Mouse (Mus musculus) liver, embryonic 14.5 days (tissue): ENCODE results near the gene Disp3. TPM values are rescaled to one million over a fixed set of nuclear protein-coding genes. Genes with fewer than 3 reads are reported as not detected.
A peak's percentile ranks its signal among the peaks of the same experiment; 100 is the strongest.

Experiments used
- ATAC-seq: fragments of 200-750 bp; cut with Nextera tagmentation; 2 replicates; pipeline ENCODE4 v1.8.0; 2017; ENCODE audit warnings: moderate number of reproducible peaks, mild to moderate bottlenecking, moderate library complexity; ENCODE audit not compliant: insufficient read depth
- DNase-seq, 3 experiments: peaks; one replicate each; pipeline ENCODE4 v3.0.0-alpha.2; 2012 to 2013; ENCODE audit warnings: low read depth in 3 of 3, low spot score in 3 of 3
- H3K27ac ChIP-seq: fragments of 300-500 bp; sonication (generic); 2 replicates; pipeline ENCODE4 v1.5.1; 2014; ENCODE audit warnings: moderate library complexity, mild to moderate bottlenecking, control low read depth, inconsistent platforms
- H3K27me3 ChIP-seq: fragments of 300-500 bp; sonication (generic); 2 replicates; pipeline ENCODE4 v1.6.1; 2014; ENCODE audit warnings: mild to moderate bottlenecking, low read length, moderate library complexity; ENCODE audit not compliant: control insufficient read depth, insufficient read depth
- H3K36me3 ChIP-seq: fragments of 300-500 bp; sonication (generic); replicated peaks from 2 replicates; pipeline ENCODE4 v1.6.1; 2014; ENCODE audit warnings: low read depth; ENCODE audit not compliant: control insufficient read depth, insufficient read depth
- H3K4me1 ChIP-seq, 2 experiments: fragments of 200-500 bp in 1 of 2; fragments of 300-500 bp in 1 of 2; sonication (generic) in 1 of 2; replicated peaks; 2 replicates each; pipeline ENCODE4 v1.6.1; 2012 to 2014; ENCODE audit warnings: antibody characterized with exemption in 1 of 2, inconsistent platforms in 1 of 2, low read length in 1 of 2; ENCODE audit not compliant: control insufficient read depth in 2 of 2, insufficient read depth in 2 of 2
- H3K4me2 ChIP-seq: fragments of 300-500 bp; sonication (generic); 2 replicates; pipeline ENCODE4 v1.6.1; 2014; ENCODE audit warnings: low read depth, mild to moderate bottlenecking, control low read depth, moderate library complexity
- H3K4me3 ChIP-seq, 2 experiments: fragments of 200-500 bp in 1 of 2; fragments of 300-500 bp in 1 of 2; sonication (generic) in 1 of 2; 2 replicates each; pipeline ENCODE4 v1.5.1; 2012 to 2014; ENCODE audit warnings: low read depth in 2 of 2, low read length in 2 of 2, mild to moderate bottlenecking in 2 of 2, control low read depth in 1 of 2, inconsistent platforms in 1 of 2, moderate library complexity in 1 of 2; ENCODE audit not compliant: insufficient read depth in 1 of 2
- H3K9ac ChIP-seq: fragments of 300-500 bp; sonication (generic); replicated peaks from 2 replicates; pipeline ENCODE4 v1.6.1; 2014; ENCODE audit warnings: mild to moderate bottlenecking, control low read depth, moderate library complexity
- H3K9me3 ChIP-seq: fragments of 300-500 bp; sonication (generic); 2 replicates; pipeline ENCODE4 v1.6.1; 2016; ENCODE audit warnings: low read length, mixed read lengths; ENCODE audit not compliant: control insufficient read depth
- CTCF ChIP-seq: IDR thresholded peaks from 2 replicates; pipeline ENCODE4 v1.5.1; 2016; ENCODE audit warnings: antibody characterized with exemption, low read depth, control low read depth
- EP300 ChIP-seq: IDR thresholded peaks from 2 replicates; pipeline ENCODE4 v1.6.1; 2016; ENCODE audit warnings: antibody characterized with exemption, low read depth
- WGBS: fragments of 180-500 bp; shearing (Covaris S2); extraction: QIAGEN DNeasy Blood & Tissue Kit; methylation state at CpG from one replicate; pipeline ENCODE4 v1.1.7; 2014; ENCODE audit not compliant: insufficient replicate concordance; 5-methylcytosine and 5-hydroxymethylcytosine counted together
- polyA plus RNA-seq, 2 experiments: library from polyadenylated mRNA; depleted of rRNA in 1 of 2; stranded (reverse) in 1 of 2; unstranded in 1 of 2; fragments of >200 nt; fragmentation: Nextera tagmentation in 1 of 2; extraction: Ambion mirVana in 1 of 2; gene quantifications; 2 replicates each; pipeline versions ENCODE4 v1.2.1 to v1.2.3; 2012 to 2014

Gene Disp3
- polyA plus RNA-seq, 2 experiments = not detected

DNA sequence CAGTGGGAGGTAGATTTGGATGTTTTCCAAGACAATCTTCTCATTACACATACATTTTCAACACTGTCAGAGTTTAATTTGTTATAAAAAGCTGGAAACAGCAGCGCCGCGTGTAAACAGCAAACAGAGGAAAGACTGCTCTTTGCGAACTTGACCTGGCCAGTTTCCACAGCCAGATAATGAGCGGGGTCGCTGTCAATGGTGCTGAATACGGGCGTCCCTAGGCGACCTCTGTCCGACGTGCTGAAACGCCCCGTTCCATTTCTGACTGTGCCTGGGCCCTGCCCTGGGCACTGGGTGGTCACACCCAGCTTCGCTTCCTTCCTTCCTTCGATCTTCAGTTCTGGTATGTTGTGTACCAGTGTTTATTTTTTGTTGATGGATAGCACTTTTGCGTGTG lies 58.1 kb downstream of the Disp3 start:
- no peaks in the 10 kb centered on the region for H3K36me3 ChIP-seq
- no peaks in the 10 kb centered on the region for H3K4me1 ChIP-seq
- TF ChIP-seq EP300 (no peak), CTCF (no peak)
- no peak overlapping the region for H3K27ac ChIP-seq
- no peak overlapping the region for H3K4me3 ChIP-seq
- no peak overlapping the region for H3K4me2 ChIP-seq
- DNase-seq (peak in 1 of 3 experiments; percentile 31), ATAC-seq (no peak)
- H3K9ac ChIP-seq = no peak overlapping the region
- WGBS = 6% methylated on average over 16 of the region's 16 CpGs
- no peaks in the 10 kb centered on the region for H3K9me3 ChIP-seq
- no peaks in the 10 kb centered on the region for H3K27me3 ChIP-seq

DNA sequence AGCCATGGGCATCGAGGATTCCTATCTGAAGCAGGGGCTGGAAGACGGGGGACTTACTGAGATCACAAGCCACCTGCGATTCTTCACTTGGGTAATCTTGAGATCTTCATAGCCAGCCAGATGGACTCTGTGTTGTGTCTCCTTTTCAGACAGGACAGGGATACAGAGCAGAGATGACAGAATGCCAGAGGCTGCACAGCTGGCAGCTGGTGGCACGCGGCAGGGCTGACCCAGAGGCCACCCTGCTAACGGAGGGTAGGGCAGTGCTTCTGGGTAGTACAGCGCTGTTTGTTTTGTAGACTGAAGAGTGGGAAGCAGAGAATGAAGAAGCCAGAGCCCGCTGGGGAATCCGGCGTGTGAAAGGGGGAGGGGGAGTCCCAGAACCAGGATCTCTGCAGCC lies 64.8 kb downstream of the Disp3 start:
- H3K9me3 ChIP-seq = no peaks in the 10 kb centered on the region
- H3K27me3 ChIP-seq = peaks cover 17% of the 10 kb centered on the region
- H3K4me2 ChIP-seq = no peak overlapping the region
- no peak overlapping the region for H3K9ac ChIP-seq
- no peak overlapping the region for H3K27ac ChIP-seq
- H3K4me1 ChIP-seq = no peaks in the 10 kb centered on the region
- DNase-seq (no peak), ATAC-seq (no peak)
- TF ChIP-seq EP300 (no peak), CTCF (no peak)
- H3K36me3 ChIP-seq = no peaks in the 10 kb centered on the region
- 32% methylated on average over 10 of the region's 10 CpGs for WGBS
- no peak overlapping the region for H3K4me3 ChIP-seq

DNA sequence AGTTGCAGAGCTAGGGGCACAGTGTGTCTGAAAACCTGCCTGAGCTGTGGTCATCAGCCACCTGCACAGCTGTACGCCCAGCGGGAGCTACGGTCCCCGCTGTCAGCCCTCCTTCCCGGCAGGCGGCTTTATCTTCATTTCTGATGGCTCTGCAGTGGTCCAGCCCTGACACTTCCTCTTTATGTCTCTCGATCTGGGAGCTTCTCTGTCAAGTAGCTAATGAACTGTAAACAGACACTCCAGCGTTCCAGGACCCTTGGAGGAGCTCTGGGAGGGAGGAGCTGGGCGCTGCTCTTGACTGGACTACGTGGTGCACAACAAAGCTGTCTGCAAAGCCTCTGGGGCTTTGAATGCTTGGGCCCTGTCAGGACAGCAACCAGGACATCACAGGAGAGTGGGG lies 67.1 kb downstream of the Disp3 start:
- Histone ChIP-seq H3K9me3 (no peaks in the 10 kb centered on the region), H3K9ac (no peak overlapping the region), H3K36me3 (no peaks in the 10 kb centered on the region), H3K4me2 (no peak overlapping the region), H3K27me3 (peaks cover 17% of the 10 kb centered on the region), H3K4me1 (no peaks in the 10 kb centered on the region), H3K4me3 (no peak overlapping the region), H3K27ac (no peak overlapping the region)
- DNase-seq = no peak
- no peak for TF ChIP-seq EP300
- TF ChIP-seq CTCF = no peak
- ATAC-seq = no peak
- WGBS = 6% methylated on average over 10 of the region's 10 CpGs

DNA sequence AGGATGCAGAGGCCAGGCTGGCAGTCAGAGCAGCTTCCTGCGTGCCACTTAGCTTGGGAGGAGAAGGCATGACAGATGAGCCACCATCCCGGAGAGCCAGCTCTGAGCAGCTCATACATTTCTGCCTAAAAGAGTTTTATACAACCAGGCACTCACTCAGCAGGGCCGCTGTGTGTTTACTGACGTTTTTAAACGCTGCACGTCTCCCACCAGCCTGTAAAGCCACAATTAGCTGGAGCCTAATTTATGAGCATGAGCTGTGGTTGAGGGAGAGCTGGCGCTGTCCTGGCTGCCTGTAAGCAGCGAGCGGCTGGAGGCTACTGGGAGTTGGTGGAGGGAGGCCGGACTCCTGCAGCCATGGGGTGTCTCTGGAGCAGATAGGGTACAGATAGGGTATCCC lies 69.5 kb downstream of the Disp3 start:
- ATAC-seq (no peak), DNase-seq (no peak)
- no peak for TF ChIP-seq CTCF
- TF ChIP-seq EP300 = no peak
- Histone ChIP-seq H3K4me3 (no peak overlapping the region), H3K36me3 (no peaks in the 10 kb centered on the region), H3K27me3 (peaks cover 17% of the 10 kb centered on the region), H3K4me2 (no peak overlapping the region), H3K9me3 (no peaks in the 10 kb centered on the region), H3K27ac (no peak overlapping the region), H3K4me1 (no peaks in the 10 kb centered on the region), H3K9ac (no peak overlapping the region)
- WGBS = 13% methylated on average over 10 of the region's 10 CpGs

DNA sequence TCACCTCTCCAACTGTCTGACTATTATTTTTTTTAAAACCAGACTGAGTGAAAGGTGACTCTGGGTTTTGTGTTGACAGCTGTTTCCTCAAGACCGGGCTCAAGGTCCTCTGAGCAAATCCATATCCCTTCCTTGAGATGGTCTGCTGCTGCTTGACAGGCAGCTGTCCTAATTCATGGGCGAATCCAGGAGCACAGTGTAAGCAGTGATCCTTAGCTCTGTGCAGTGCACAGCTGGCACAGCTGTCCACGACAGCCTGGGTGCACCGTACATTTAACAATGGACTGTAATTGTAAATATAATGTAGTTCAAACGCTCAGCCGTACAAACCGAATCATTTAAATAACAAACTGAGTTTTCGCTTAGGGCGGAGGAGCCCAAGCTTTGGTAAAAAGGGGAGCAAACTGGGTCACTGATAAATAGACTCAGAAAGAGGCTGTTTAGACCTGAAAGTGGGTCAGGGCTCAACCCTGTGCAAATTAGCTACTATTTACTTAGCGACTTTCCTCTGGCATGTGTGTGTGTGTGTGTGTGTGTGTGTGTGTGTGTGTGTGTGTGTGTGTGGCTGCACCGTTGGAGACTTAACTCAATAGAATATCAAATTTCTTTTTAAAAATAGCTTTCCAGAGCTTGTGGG lies 72.4 kb downstream of the Disp3 start:
- H3K36me3 ChIP-seq = no peaks in the 10 kb centered on the region
- no peak overlapping the region for H3K27ac ChIP-seq
- no peak overlapping the region for H3K9ac ChIP-seq
- H3K27me3 ChIP-seq = peaks cover 6% of the 10 kb centered on the region
- ATAC-seq (no peak), DNase-seq (no peak)
- H3K4me3 ChIP-seq = no peak overlapping the region
- no peak for TF ChIP-seq CTCF
- no peak for TF ChIP-seq EP300
- WGBS = 49% methylated on average over 11 of the region's 11 CpGs
- no peak overlapping the region; the same call in 1 of the 2 replicates for H3K4me2 ChIP-seq
- no peaks in the 10 kb centered on the region for H3K9me3 ChIP-seq
- H3K4me1 ChIP-seq = no peaks in the 10 kb centered on the region
